In the genomic region with DNA sequence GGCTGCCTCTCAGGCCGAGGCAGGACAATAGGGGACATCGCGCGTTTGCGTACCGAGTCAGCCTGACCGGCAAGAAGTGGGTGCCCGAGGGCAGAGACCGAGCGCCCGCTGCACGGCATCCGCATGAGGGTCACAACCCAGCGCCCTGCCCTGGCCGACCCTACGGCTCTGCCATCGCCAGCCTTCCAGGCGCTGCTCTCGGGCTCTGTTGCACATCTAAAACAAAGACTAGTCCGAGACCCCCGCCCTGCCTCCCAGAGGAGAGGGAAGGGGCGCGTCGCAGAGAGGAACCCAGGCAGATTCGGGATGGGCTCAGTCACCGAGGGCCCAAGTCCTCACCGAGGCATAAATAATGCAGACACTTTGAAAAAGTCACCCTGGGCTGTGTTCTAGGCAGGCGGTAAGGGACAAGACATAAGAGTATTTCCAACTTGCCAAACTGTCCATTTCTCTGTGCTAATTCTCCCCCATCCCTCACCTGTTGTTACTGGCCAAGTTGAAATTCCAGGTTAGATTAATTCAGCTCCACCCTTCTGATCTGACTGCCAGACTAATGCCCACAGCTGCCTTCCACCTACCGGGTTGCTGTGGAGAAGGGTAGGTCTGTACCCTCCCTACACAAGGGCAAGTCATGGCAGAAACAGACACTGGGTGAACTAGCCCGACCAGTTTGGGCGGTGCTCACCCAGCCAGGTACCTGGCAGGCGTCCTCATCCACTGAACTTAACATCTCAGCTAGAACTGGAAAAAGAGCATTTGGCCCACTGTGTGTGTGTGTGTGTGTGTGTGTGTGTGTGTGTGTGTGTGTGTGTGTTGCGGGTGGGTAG, we compare ENCODE assay signal across 8 mouse cellular contexts. TPM values are rescaled to one million over a fixed set of nuclear protein-coding genes. Genes with fewer than 3 reads are reported as not detected.
DNase-seq lines count a peak whose midpoint lies in the region; ATAC-seq and TF ChIP-seq lines count a peak whose summit lies in the region.

No protein-coding gene starts in this region.

- H3K36me3 ChIP-seq in heart, embryonic 11.5 days (ENCODE audit: control insufficient read depth, insufficient read depth, low read length) = no peaks in the 10 kb centered on the region
- H3K36me3 ChIP-seq in intestine, embryonic 14.5 days (ENCODE audit: control insufficient read depth, insufficient read depth, low read length) = 0 out of 2 replicates have a peak, but pooled peaks cover 10% of the 10 kb centered on the region
- H3K36me3 ChIP-seq in liver, postnatal 0 days (replicated peaks; ENCODE audit: insufficient read depth, low read length) = no peaks in the 10 kb centered on the region; the same call in 1 of the 2 replicates
- no peaks in the 10 kb centered on the region for H3K36me3 ChIP-seq in neural tube, embryonic 15.5 days

- peak overlapping the region; percentile 83 for H3K9ac ChIP-seq in heart, embryonic 11.5 days (ENCODE audit: low read depth, low read length)
- H3K9ac ChIP-seq in intestine, embryonic 14.5 days (ENCODE audit: low read length) = peak overlapping the region; percentile 95
- peak overlapping the region; percentile 96 for H3K9ac ChIP-seq in liver, postnatal 0 days (replicated peaks)
- peak overlapping the region; percentile 91 for H3K9ac ChIP-seq in neural tube, embryonic 15.5 days (replicated peaks)

- peaks cover 49% of the 10 kb centered on the region for H3K4me1 ChIP-seq in heart, embryonic 11.5 days (ENCODE audit: control insufficient read depth, insufficient read depth, low read length)
- H3K4me1 ChIP-seq in intestine, embryonic 14.5 days (replicated peaks; ENCODE audit: control insufficient read depth, insufficient read depth, low read length) = peaks cover 42% of the 10 kb centered on the region
- H3K4me1 ChIP-seq in liver, postnatal 0 days (ENCODE audit: insufficient read depth) = peaks cover 43% of the 10 kb centered on the region
- H3K4me1 ChIP-seq in neural tube, embryonic 15.5 days = peaks cover 44% of the 10 kb centered on the region

- TF ChIP-seq CTCF in liver, postnatal 0 days (IDR thresholded peaks at IDR 0.05; ENCODE audit: low read depth) = no peak

- H3K9me3 ChIP-seq in heart, embryonic 11.5 days (replicated peaks; ENCODE audit: control insufficient read depth, low read length) = no peaks in the 10 kb centered on the region
- H3K9me3 ChIP-seq in intestine, embryonic 14.5 days (ENCODE audit: control insufficient read depth, low read length) = no peaks in the 10 kb centered on the region
- H3K9me3 ChIP-seq in liver, postnatal 0 days (ENCODE audit: low read length) = no peaks in the 10 kb centered on the region
- H3K9me3 ChIP-seq in neural tube, embryonic 15.5 days (replicated peaks) = no peaks in the 10 kb centered on the region

- no peak for DNase-seq in heart, adult 11 months
- peak; percentile 59 for DNase-seq in embryo, embryonic 10 days (ENCODE audit: low spot score)
- peak; percentile 69 for DNase-seq in intestine, embryonic 14.5 days (ENCODE audit: low spot score)
- no peak for DNase-seq in liver, postnatal 0 days
- no peak for DNase-seq in layer of hippocampus, postnatal 10 days (ENCODE audit: low spot score in 2 of 2)
- no peak for DNase-seq in c-Kit-positive CD71-positive TER-119-positive erythroid progenitor cells, embryonic 14.5 days (ENCODE audit: low spot score)

- ATAC-seq in heart, embryonic 11.5 days (replicated peaks; ENCODE audit: insufficient number of reproducible peaks, low FRiP score, low TSS enrichment) = peak; percentile 29
- ATAC-seq in intestine, embryonic 14.5 days (replicated peaks; ENCODE audit: low FRiP score, low TSS enrichment, low read depth) = 0 out of 2 replicates have a peak, but pooled peaks have one; percentile 24
- peak; percentile 20; the same call in 1 of the 2 replicates for ATAC-seq in liver, postnatal 0 days
- peak; percentile 42 for ATAC-seq in neural tube, embryonic 15.5 days (ENCODE audit: low FRiP score)

- peak overlapping the region; percentile 64 for H3K4me3 ChIP-seq in heart, embryonic 11.5 days (ENCODE audit: low read depth, low read length)
- H3K4me3 ChIP-seq in intestine, embryonic 14.5 days (ENCODE audit: low read depth, low read length) = peak overlapping the region; percentile 74
- H3K4me3 ChIP-seq in liver, postnatal 0 days (ENCODE audit: low read depth, low read length) = peak overlapping the region; percentile 85
- peak overlapping the region; percentile 78 for H3K4me3 ChIP-seq in neural tube, embryonic 15.5 days (replicated peaks)

- TF ChIP-seq EP300 in liver, postnatal 0 days (IDR thresholded peaks at IDR 0.05; ENCODE audit: low read depth) = no peak

- 5% methylated on average over 33 of the region's 33 CpGs for WGBS in heart, embryonic 11.5 days (ENCODE audit: insufficient replicate concordance)
- WGBS in intestine, embryonic 14.5 days = 4% methylated on average over 33 of the region's 33 CpGs
- WGBS in liver, postnatal 0 days (ENCODE audit: insufficient replicate concordance) = 3% methylated on average over 32 of the region's 33 CpGs
- 6% methylated on average over 33 of the region's 33 CpGs for WGBS in neural tube, embryonic 15.5 days

- no peaks in the 10 kb centered on the region for H3K27me3 ChIP-seq in heart, embryonic 11.5 days (ENCODE audit: control insufficient read depth, insufficient read depth, low read length)
- H3K27me3 ChIP-seq in intestine, embryonic 14.5 days (replicated peaks; ENCODE audit: control insufficient read depth, insufficient read depth, low read length) = no peaks in the 10 kb centered on the region
- H3K27me3 ChIP-seq in liver, postnatal 0 days (ENCODE audit: insufficient read depth, low read length) = no peaks in the 10 kb centered on the region
- no peaks in the 10 kb centered on the region for H3K27me3 ChIP-seq in neural tube, embryonic 15.5 days (replicated peaks)

- H3K4me2 ChIP-seq in heart, embryonic 11.5 days = peak overlapping the region; percentile 99
- peak overlapping the region; percentile 86 for H3K4me2 ChIP-seq in intestine, embryonic 14.5 days (ENCODE audit: low read length)
- H3K4me2 ChIP-seq in liver, postnatal 0 days (ENCODE audit: low read depth, low read length) = peak overlapping the region; percentile 98
- peak overlapping the region; percentile 94 for H3K4me2 ChIP-seq in neural tube, embryonic 15.5 days

- H3K27ac ChIP-seq in heart, embryonic 11.5 days (ENCODE audit: low read depth, low read length) = peak overlapping the region; percentile 73
- H3K27ac ChIP-seq in intestine, embryonic 14.5 days (ENCODE audit: low read depth) = peak overlapping the region; percentile 91
- H3K27ac ChIP-seq in liver, postnatal 0 days (ENCODE audit: low read depth) = peak overlapping the region; percentile 98
- H3K27ac ChIP-seq in neural tube, embryonic 15.5 days (replicated peaks) = peak overlapping the region; percentile 93

RNA-seq across cellular contexts. Expression of gene Tet3, which starts 1.7 kb away (rescaled TPM):
- polyA plus RNA-seq in heart, embryonic 11.5 days (2014; fragmentation: Nextera tagmentation; extraction: Ambion mirVana) = 25.0 and 30.3 TPM in 2 replicates
- 35.1 and 40.1 TPM in 2 replicates for polyA plus RNA-seq in intestine, embryonic 14.5 days (2014; fragmentation: Nextera tagmentation; extraction: Ambion mirVana)
- 7.9 and 8.5 TPM in 2 replicates for polyA plus RNA-seq in liver, postnatal 0 days (2015; fragmentation: Nextera tagmentation; extraction: Ambion mirVana)
- polyA plus RNA-seq in neural tube, embryonic 15.5 days (2015; fragmentation: Nextera tagmentation; extraction: Ambion mirVana) = 57.9 and 58.9 TPM in 2 replicates
- total RNA-seq in layer of hippocampus, postnatal 10 days (2021) = 100 to 1,000 TPM; 102 TPM

RNA-seq across cellular contexts. Expression of gene Dguok, which starts 49.6 kb away (rescaled TPM):
- polyA plus RNA-seq in heart, embryonic 11.5 days (2014; fragmentation: Nextera tagmentation; extraction: Ambion mirVana) = 47.9 and 54.3 TPM in 2 replicates
- 70.0 and 89.6 TPM in 2 replicates for polyA plus RNA-seq in intestine, embryonic 14.5 days (2014; fragmentation: Nextera tagmentation; extraction: Ambion mirVana)
- polyA plus RNA-seq in liver, postnatal 0 days (2015; fragmentation: Nextera tagmentation; extraction: Ambion mirVana) = 24.7 and 25.8 TPM in 2 replicates
- 74.3 and 74.4 TPM in 2 replicates for polyA plus RNA-seq in neural tube, embryonic 15.5 days (2015; fragmentation: Nextera tagmentation; extraction: Ambion mirVana)
- 10 to 100 TPM; 29.5 to 29.7 TPM for total RNA-seq in layer of hippocampus, postnatal 10 days (2021)

Comparison
In these comparisons a context has a peak if more than half of its experiments do, and no peak if none do; other contexts are left out.
1. DNase-seq: peak in embryo, embryonic 10 days (single experiment) and intestine, embryonic 14.5 days (single experiment); none in heart, adult 11 months (single experiment), liver, postnatal 0 days (single experiment), layer of hippocampus, postnatal 10 days (0 of 2) and c-Kit-positive CD71-positive TER-119-positive erythroid progenitor cells, embryonic 14.5 days (single experiment).
2. Peak in every context shown above with its lines, with median percentiles within 50 percentile points of each other: ATAC-seq, H3K27ac ChIP-seq, H3K4me2 ChIP-seq, H3K4me3 ChIP-seq and H3K9ac ChIP-seq.